Mouse (Mus musculus) NIH3T3 (cell line): ENCODE results near the gene Sugt1.

Experiments
- DNase-seq: peaks from one replicate; pipeline ENCODE4 v3.0.0-alpha.2; 2012; ENCODE audit warnings: low read depth

Gene Sugt1

GRCm38 (mm10) chr14:79606867-79607266 lies 19.4 kb downstream of the Sugt1 start:
- no peak for DNase-seq

- DNase-seq, result no peak
Measured at GRCm38 (mm10) chr14:79607352-79607751, 19.9 kb downstream of the Sugt1 start.

GRCm38 (mm10) chr14:79608286-79608685 lies 20.8 kb downstream of the Sugt1 start:
- DNase-seq, result no peak

GRCm38 (mm10) chr14:79617121-79617828 lies 29.8 kb downstream of the Sugt1 start:
- DNase-seq, result peak; percentile 55

- no peak for DNase-seq
Measured at GRCm38 (mm10) chr14:79619802-79620201, 32.3 kb downstream of the Sugt1 start.

GRCm38 (mm10) chr14:79621143-79621542 lies 33.7 kb downstream of the Sugt1 start:
- no peak for DNase-seq

GRCm38 (mm10) chr14:79632330-79632729 lies 44.8 kb downstream of the Sugt1 start:
- DNase-seq, result peak; percentile 7

GRCm38 (mm10) chr14:79633196-79633595 lies 45.7 kb downstream of the Sugt1 start:
- DNase-seq, result no peak

GRCm38 (mm10) chr14:79636814-79637213 lies 49.3 kb downstream of the Sugt1 start:
- DNase-seq, result no peak

GRCm38 (mm10) chr14:79642063-79642462 lies 54.6 kb downstream of the Sugt1 start:
- no peak for DNase-seq

GRCm38 (mm10) chr14:79645378-79645777 lies 57.9 kb downstream of the Sugt1 start:
- no peak for DNase-seq

- no peak for DNase-seq
Measured at GRCm38 (mm10) chr14:79649680-79650079, 62.2 kb downstream of the Sugt1 start.

GRCm38 (mm10) chr14:79652654-79653053 lies 65.2 kb downstream of the Sugt1 start:
- no peak for DNase-seq

- no peak for DNase-seq
Measured at GRCm38 (mm10) chr14:79658286-79658685, 70.8 kb downstream of the Sugt1 start.

- no peak for DNase-seq
Measured at GRCm38 (mm10) chr14:79658748-79659508, 71.4 kb downstream of the Sugt1 start.

- no peak for DNase-seq
Measured at GRCm38 (mm10) chr14:79660467-79660866, 73.0 kb downstream of the Sugt1 start.

- DNase-seq, result peak; percentile 45
Measured at GRCm38 (mm10) chr14:79661005-79661917, 73.8 kb downstream of the Sugt1 start.

GRCm38 (mm10) chr14:79662001-79662400 lies 74.5 kb downstream of the Sugt1 start, which contains the start of gene Cnmd:
TSS of gene Cnmd (minus strand) at chr14:79662170.
- DNase-seq, result no peak

- no peak for DNase-seq
Measured at GRCm38 (mm10) chr14:79671008-79671407, 83.5 kb downstream of the Sugt1 start.

- no peak for DNase-seq
Measured at GRCm38 (mm10) chr14:79672567-79672966, 85.1 kb downstream of the Sugt1 start.

- no peak for DNase-seq
Measured at GRCm38 (mm10) chr14:79673083-79674013, 85.9 kb downstream of the Sugt1 start.
